Mouse (Mus musculus): ENCODE results near the gene Gm1113. TPM values are rescaled to one million over a fixed set of nuclear protein-coding genes. Genes with fewer than 3 reads are reported as not detected.

Gm1113 gene
- polyA plus RNA-seq (2012; rRNA removed): not detected in 2 replicates

- TF ChIP-seq POLR2A (IDR thresholded peaks at IDR 0.05; ENCODE audit: low read depth, low read length): no peak
- TF ChIP-seq CTCF (IDR thresholded peaks at IDR 0.05; ENCODE audit: extremely low read depth, insufficient read depth, insufficient read length, insufficient replicate concordance): no peak
- no peak for DNase-seq (ENCODE audit: low read depth in 1 of 2, low spot score in 2 of 2)
- Histone ChIP-seq H3K4me1 (ENCODE audit: control insufficient read depth, insufficient read depth, insufficient read length) (no peaks in the 10 kb centered on the region), H3K36me3 (ENCODE audit: control insufficient read depth, insufficient read depth, low read length) (no peaks in the 10 kb centered on the region), H3K27ac (ENCODE audit: insufficient read depth, low read length) (no peak within 1 kb of the TSS), H3K4me3 (ENCODE audit: extremely low read depth, insufficient read depth, insufficient read length) (no peak within 1 kb of the TSS), H3K27me3 (ENCODE audit: control insufficient read depth, insufficient read depth, low read length) (no peaks in the 10 kb centered on the region)
- WGBS: 81% methylated on average over 3 of the region's 3 CpGs
Measured at GRCm38 (mm10) chr9:35518169-35518568, at the start of gene Gm1113. Gene Gm1113 (minus strand): TSS chr9:35518269.

DNA sequence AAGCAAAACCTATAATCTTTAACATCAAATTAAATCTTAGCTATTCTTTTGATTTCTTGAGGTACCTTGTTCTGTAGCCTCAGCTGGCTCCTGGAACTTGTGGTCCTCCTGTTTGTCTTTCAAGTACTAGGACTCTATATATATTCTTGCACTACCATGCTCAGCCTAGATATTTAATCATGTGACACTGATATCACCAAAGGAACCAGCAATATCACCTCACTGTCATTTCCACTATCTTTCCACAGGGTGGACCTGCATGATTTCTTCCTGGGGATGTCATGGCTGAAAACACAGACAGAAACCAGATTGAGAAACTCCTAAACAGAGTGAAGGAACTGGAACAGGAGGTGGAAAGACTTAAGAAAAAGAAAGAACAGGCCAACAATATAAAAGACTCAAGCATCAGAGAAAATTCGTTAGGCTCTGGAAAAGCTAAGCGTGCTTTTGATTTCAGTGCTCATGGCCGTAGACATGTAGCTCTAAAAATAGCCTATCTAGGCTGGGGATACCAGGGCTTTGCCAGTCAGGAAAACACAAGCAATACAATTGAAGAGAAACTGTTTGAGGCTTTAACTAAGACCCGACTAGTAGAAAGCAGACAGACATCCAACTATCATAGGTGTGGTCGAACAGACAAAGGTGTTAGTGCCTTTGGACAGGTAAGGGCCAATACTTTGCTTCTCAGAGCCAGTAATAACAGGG is 46.6 kb upstream of the Gm1113 start:
- Histone ChIP-seq H3K4me3 (ENCODE audit: extremely low read depth, insufficient read depth, insufficient read length) (no peak overlapping the region), H3K27ac (ENCODE audit: insufficient read depth, low read length) (no peak overlapping the region), H3K27me3 (ENCODE audit: control insufficient read depth, insufficient read depth, low read length) (no peaks in the 10 kb centered on the region), H3K4me1 (ENCODE audit: control insufficient read depth, insufficient read depth, insufficient read length) (no peaks in the 10 kb centered on the region), H3K36me3 (ENCODE audit: control insufficient read depth, insufficient read depth, low read length) (peaks cover 21% of the 10 kb centered on the region)
- TF ChIP-seq POLR2A (IDR thresholded peaks at IDR 0.05; ENCODE audit: low read depth, low read length) (no peak), CTCF (IDR thresholded peaks at IDR 0.05; ENCODE audit: extremely low read depth, insufficient read depth, insufficient read length, insufficient replicate concordance) (no peak)
- no peak for DNase-seq (ENCODE audit: low read depth in 1 of 2, low spot score in 2 of 2)
- 89% methylated on average over 5 of the region's 5 CpGs for WGBS

DNA sequence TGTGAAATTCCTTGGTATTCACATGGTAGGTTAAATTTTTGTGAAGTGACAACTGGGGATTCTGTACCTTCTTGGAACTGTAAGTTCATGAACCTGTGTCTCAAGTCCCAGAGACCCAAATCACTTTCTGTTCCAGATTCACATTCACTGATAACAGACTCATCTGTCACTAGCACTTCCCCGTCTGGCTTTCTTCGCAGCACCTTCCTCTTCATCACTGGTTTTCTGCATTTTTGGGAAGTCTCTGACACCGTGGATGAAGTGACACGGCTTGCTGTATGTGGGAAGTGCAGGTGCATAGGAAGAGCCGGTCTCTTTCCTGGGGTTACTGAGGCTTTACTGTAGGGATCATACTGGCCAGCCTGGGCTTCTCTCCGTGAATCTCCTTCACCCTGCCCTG is 43.5 kb upstream of the Gm1113 start:
- H3K4me1 ChIP-seq (ENCODE audit: control insufficient read depth, insufficient read depth, insufficient read length): peaks cover 7% of the 10 kb centered on the region
- H3K27ac ChIP-seq (ENCODE audit: insufficient read depth, low read length): no peak overlapping the region
- peaks cover 16% of the 10 kb centered on the region for H3K36me3 ChIP-seq (ENCODE audit: control insufficient read depth, insufficient read depth, low read length)
- peaks cover 8% of the 10 kb centered on the region for H3K27me3 ChIP-seq (ENCODE audit: control insufficient read depth, insufficient read depth, low read length)
- no peak for TF ChIP-seq CTCF (IDR thresholded peaks at IDR 0.05; ENCODE audit: extremely low read depth, insufficient read depth, insufficient read length, insufficient replicate concordance)
- TF ChIP-seq POLR2A (IDR thresholded peaks at IDR 0.05; ENCODE audit: low read depth, low read length): no peak
- no peak for DNase-seq (ENCODE audit: low read depth in 1 of 2, low spot score in 2 of 2)
- no peak overlapping the region for H3K4me3 ChIP-seq (ENCODE audit: extremely low read depth, insufficient read depth, insufficient read length)
- WGBS: 75% methylated on average over 6 of the region's 6 CpGs

DNA sequence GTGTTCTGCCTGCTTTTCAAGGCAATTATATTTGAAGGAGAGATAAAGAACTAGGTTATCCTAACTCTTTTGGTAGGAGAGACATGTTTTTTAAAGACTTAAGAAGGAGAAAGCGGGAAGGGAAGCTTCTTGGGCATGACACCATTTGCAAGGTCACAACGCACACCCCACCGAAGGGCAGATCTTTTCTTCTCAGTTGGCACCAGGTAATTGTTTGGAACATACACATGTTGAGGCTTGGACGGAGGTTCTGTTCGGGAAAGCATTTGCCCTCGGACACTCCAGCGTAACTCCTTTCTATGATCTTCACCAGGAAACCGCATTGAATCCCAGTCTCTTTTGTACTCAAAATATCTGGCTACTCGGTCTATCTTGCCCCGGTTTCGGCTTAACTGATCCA is 43.0 kb upstream of the Gm1113 start:
- Histone ChIP-seq H3K27ac (ENCODE audit: insufficient read depth, low read length) (no peak overlapping the region), H3K27me3 (ENCODE audit: control insufficient read depth, insufficient read depth, low read length) (peaks cover 8% of the 10 kb centered on the region), H3K4me3 (ENCODE audit: extremely low read depth, insufficient read depth, insufficient read length) (no peak overlapping the region), H3K36me3 (ENCODE audit: control insufficient read depth, insufficient read depth, low read length) (peaks cover 15% of the 10 kb centered on the region), H3K4me1 (ENCODE audit: control insufficient read depth, insufficient read depth, insufficient read length) (peaks cover 7% of the 10 kb centered on the region)
- TF ChIP-seq CTCF (IDR thresholded peaks at IDR 0.05; ENCODE audit: extremely low read depth, insufficient read depth, insufficient read length, insufficient replicate concordance) (no peak), POLR2A (IDR thresholded peaks at IDR 0.05; ENCODE audit: low read depth, low read length) (no peak)
- DNase-seq (ENCODE audit: low read depth in 1 of 2, low spot score in 2 of 2): no peak
- WGBS: 98% methylated on average over 11 of the region's 11 CpGs

- WGBS: 2% methylated on average over 31 of the region's 31 CpGs
- DNase-seq (ENCODE audit: low read depth in 1 of 2, low spot score in 2 of 2): peak; percentile 60 to 76
- H3K27ac ChIP-seq (ENCODE audit: insufficient read depth, low read length): peak overlapping the region; percentile 51
Measured at GRCm38 (mm10) chr9:35559009-35559890, 41.2 kb upstream of the Gm1113 start.

DNA sequence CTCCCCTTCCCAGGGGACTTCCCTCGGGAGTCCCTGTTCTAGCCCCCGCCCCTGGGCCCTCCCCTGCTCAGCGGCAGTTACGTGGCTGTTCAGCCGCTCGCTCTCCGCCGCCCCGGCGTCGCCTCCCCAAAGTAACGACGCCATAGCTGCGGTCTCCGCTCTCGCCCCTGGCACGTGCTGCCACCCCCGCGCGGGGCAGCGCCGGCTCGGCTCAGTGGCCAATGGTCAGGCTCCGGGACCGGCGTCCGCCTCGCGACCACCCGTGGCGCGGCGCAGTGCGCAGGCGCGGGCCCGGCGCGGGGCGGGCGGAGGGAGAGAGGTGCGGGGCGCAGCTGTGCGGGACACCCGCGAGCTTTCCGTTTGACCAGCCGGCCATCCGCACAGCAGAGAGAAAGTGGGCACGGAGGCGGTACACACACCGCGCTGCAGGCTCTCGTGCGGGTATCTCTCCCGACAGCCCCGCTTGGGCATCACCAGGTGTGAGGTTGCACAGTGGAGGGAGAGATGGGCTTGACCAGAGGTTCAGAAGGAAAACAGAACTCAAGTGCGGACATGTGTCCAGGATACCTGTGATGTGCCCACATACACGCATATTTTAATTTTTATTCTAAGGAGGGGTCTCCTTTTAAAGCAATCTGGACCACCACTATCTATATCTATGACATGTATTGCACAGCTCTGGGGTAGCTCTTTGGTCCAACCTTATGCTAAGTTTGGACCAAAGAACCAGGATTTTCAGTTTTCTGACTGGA is 40.4 kb upstream of the Gm1113 start, which contains the start of the genes Ddx25 and Pus3:
TSS of gene Ddx25 (minus strand) at position 272 of the 752 bp plus-strand sequence.
TSS of gene Pus3 (plus strand) at position 339 of the 752 bp plus-strand sequence.
- WGBS: under 1% methylated on average over 53 of the region's 59 CpGs
- H3K4me3 ChIP-seq (ENCODE audit: extremely low read depth, insufficient read depth, insufficient read length): peak within 1 kb of the TSS; percentile 67
- H3K27me3 ChIP-seq (ENCODE audit: control insufficient read depth, insufficient read depth, low read length): peaks cover 8% of the 10 kb centered on the region
- peak in 1 of 2 experiments; percentile 15 for DNase-seq (ENCODE audit: low read depth in 1 of 2, low spot score in 2 of 2)
- TF ChIP-seq POLR2A (IDR thresholded peaks at IDR 0.05; ENCODE audit: low read depth, low read length) (no peak), CTCF (IDR thresholded peaks at IDR 0.05; ENCODE audit: extremely low read depth, insufficient read depth, insufficient read length, insufficient replicate concordance) (no peak)
- peaks cover 6% of the 10 kb centered on the region for H3K36me3 ChIP-seq (ENCODE audit: control insufficient read depth, insufficient read depth, low read length)
- H3K4me1 ChIP-seq (ENCODE audit: control insufficient read depth, insufficient read depth, insufficient read length): peaks cover 7% of the 10 kb centered on the region
- H3K27ac ChIP-seq (ENCODE audit: insufficient read depth, low read length): peak within 1 kb of the TSS; percentile 51

More at GRCm38 (mm10) chr9:35559009-35559890, 41.2 kb upstream of the Gm1113 start:
- peak overlapping the region; percentile 67 for H3K4me3 ChIP-seq (ENCODE audit: extremely low read depth, insufficient read depth, insufficient read length)
- peaks cover 6% of the 10 kb centered on the region for H3K36me3 ChIP-seq (ENCODE audit: control insufficient read depth, insufficient read depth, low read length)
- H3K27me3 ChIP-seq (ENCODE audit: control insufficient read depth, insufficient read depth, low read length): peaks cover 8% of the 10 kb centered on the region
- H3K4me1 ChIP-seq (ENCODE audit: control insufficient read depth, insufficient read depth, insufficient read length): peaks cover 7% of the 10 kb centered on the region
- TF ChIP-seq POLR2A (IDR thresholded peaks at IDR 0.05; ENCODE audit: low read depth, low read length) (peak; percentile 85), CTCF (IDR thresholded peaks at IDR 0.05; ENCODE audit: extremely low read depth, insufficient read depth, insufficient read length, insufficient replicate concordance) (no peak)
